31 mouse cellular contexts compared by ENCODE assay signal in genomic region chr12:87284726-87285125, GRCm38 (mm10). TPM values are rescaled to one million over a fixed set of nuclear protein-coding genes. Genes with fewer than 3 reads are reported as not detected.
DNase-seq lines count a peak whose midpoint lies in the region; ATAC-seq lines count a peak whose summit lies in the region.
"Had no signal": no experiment of that assay in that cellular context is flagged by ENCODE, and none has a peak within 500 bp of the region (broad histone marks: within the 10 kb centered on the region; RNA-seq: fewer than 3 reads in every experiment).

No protein-coding gene starts in this region.

- no peaks in the 10 kb centered on the region for H3K9me3 ChIP-seq in forebrain, embryonic 15.5 days
- H3K9me3 ChIP-seq: embryonic facial prominence, embryonic 12.5 days; forebrain, embryonic 10.5 days; heart, embryonic 10.5 days; heart, embryonic 15.5 days; limb, embryonic 10.5 days; limb, embryonic 15.5 days; midbrain, embryonic 15.5 days had no signal

- DNase-seq in 416B (ENCODE audit: low read depth), result peak; percentile 37
- peak; percentile 62 for DNase-seq in NIH3T3 (ENCODE audit: low read depth)
- peak; percentile 30 for DNase-seq in lung, postnatal 10 days
- no peak for DNase-seq in layer of hippocampus, adult 18-20 months (ENCODE audit: low spot score in 2 of 2)
- DNase-seq: adrenal gland, postnatal 10 days; cerebellum, adult 8-10 months; cerebellum, postnatal 25 days; forebrain, postnatal 0 days; kidney, adult 8-10 months; kidney, postnatal 4 days; right cerebral cortex, postnatal 4 days; thymus, adult 2 months; thymus, postnatal 36 days had no signal

- H3K4me3 ChIP-seq in forebrain, embryonic 15.5 days, result no peak overlapping the region
- H3K4me3 ChIP-seq: embryonic facial prominence, embryonic 12.5 days; forebrain, embryonic 10.5 days; heart, embryonic 10.5 days; heart, embryonic 15.5 days; limb, embryonic 10.5 days; limb, embryonic 15.5 days; midbrain, embryonic 10.5 days; midbrain, embryonic 15.5 days; neural tube, embryonic 12.5 days had no signal

- no peaks in the 10 kb centered on the region for H3K27me3 ChIP-seq in forebrain, embryonic 15.5 days
- H3K27me3 ChIP-seq: CH12.LX; embryonic facial prominence, embryonic 12.5 days; heart, embryonic 15.5 days; limb, embryonic 15.5 days; midbrain, embryonic 15.5 days; neural tube, embryonic 12.5 days had no signal

- H3K36me3 ChIP-seq in forebrain, embryonic 15.5 days, result no peaks in the 10 kb centered on the region
- H3K36me3 ChIP-seq: embryonic facial prominence, embryonic 12.5 days; forebrain, embryonic 10.5 days; heart, embryonic 10.5 days; heart, embryonic 15.5 days; limb, embryonic 10.5 days; limb, embryonic 15.5 days; midbrain, embryonic 10.5 days; midbrain, embryonic 15.5 days; neural tube, embryonic 12.5 days had no signal

- 93% methylated on average over 5 of the region's 5 CpGs for WGBS in forebrain, embryonic 15.5 days

- H3K4me2 ChIP-seq in forebrain, embryonic 15.5 days (replicated peaks), result no peak overlapping the region
- H3K4me2 ChIP-seq: embryonic facial prominence, embryonic 12.5 days; heart, embryonic 15.5 days; limb, embryonic 15.5 days; midbrain, embryonic 15.5 days; neural tube, embryonic 12.5 days had no signal

- ATAC-seq in megakaryocyte progenitor cell, adult 5-6 weeks (replicated peaks; ENCODE audit: poor library complexity), result 0 out of 2 replicates have a peak, but pooled peaks have one; percentile 6
- no peak for ATAC-seq in forebrain, embryonic 15.5 days (replicated peaks)
- ATAC-seq in erythroid progenitor cell, adult 5-6 weeks (replicated peaks; ENCODE audit: low FRiP score, poor library complexity, severe bottlenecking), result no peak
- ATAC-seq: forebrain, postnatal 0 days; hindbrain, embryonic 16.5 days; midbrain, embryonic 15.5 days; Patski had no signal

- H3K9ac ChIP-seq in forebrain, embryonic 15.5 days (replicated peaks), result no peak overlapping the region
- H3K9ac ChIP-seq: embryonic facial prominence, embryonic 12.5 days; forebrain, postnatal 0 days; heart, embryonic 15.5 days; limb, embryonic 15.5 days; midbrain, embryonic 15.5 days; neural tube, embryonic 12.5 days had no signal

- H3K4me1 ChIP-seq in forebrain, embryonic 15.5 days, result no peaks in the 10 kb centered on the region
- H3K4me1 ChIP-seq: embryonic facial prominence, embryonic 12.5 days; limb, embryonic 15.5 days; midbrain, embryonic 15.5 days; neural tube, embryonic 12.5 days had no signal

- H3K27ac ChIP-seq in forebrain, embryonic 15.5 days (replicated peaks), result no peak overlapping the region
- H3K27ac ChIP-seq: embryonic facial prominence, embryonic 12.5 days; forebrain, embryonic 10.5 days; heart, embryonic 10.5 days; heart, embryonic 15.5 days; kidney, postnatal 0 days; limb, embryonic 10.5 days; limb, embryonic 15.5 days; midbrain, embryonic 10.5 days; midbrain, embryonic 15.5 days; neural tube, embryonic 12.5 days had no signal

RNA-seq across cellular contexts. Expression of gene Ism2, which starts 14.8 kb away (rescaled TPM):
- total RNA-seq in megakaryocyte progenitor cell, adult 5-6 weeks (2015), result not detected in 2 replicates
- total RNA-seq in megakaryocyte progenitor cell, adult 5-6 weeks (2017), result not detected in 2 replicates
- polyA plus RNA-seq in forebrain, embryonic 15.5 days (2015; fragmentation: Nextera tagmentation; extraction: Ambion mirVana), result 0.49 and 1.4 TPM in 2 replicates
- not detected in 2 replicates for total RNA-seq in erythroid progenitor cell, adult 5-6 weeks (2015; ENCODE audit: low replicate concordance)
- not detected in 2 replicates for total RNA-seq in erythroid progenitor cell, adult 5-6 weeks (2017; ENCODE audit: low replicate concordance)
- under 1 TPM in 1 of 2 experiments, not detected in 1; 0.20 TPM for total RNA-seq in layer of hippocampus, adult 18-20 months (2021)
- total RNA-seq: gastrocnemius, adult 8-10 months; heart, postnatal 25 days had no signal

RNA-seq across cellular contexts. Expression of gene Ahsa1, which starts 18.4 kb away (rescaled TPM):
- 97.9 and 114 TPM in 2 replicates for total RNA-seq in megakaryocyte progenitor cell, adult 5-6 weeks (2015)
- total RNA-seq in megakaryocyte progenitor cell, adult 5-6 weeks (2017), result 313 and 335 TPM in 2 replicates
- polyA plus RNA-seq in forebrain, embryonic 15.5 days (2015; fragmentation: Nextera tagmentation; extraction: Ambion mirVana), result 216 and 226 TPM in 2 replicates
- 22.7 and 28.5 TPM in 2 replicates for total RNA-seq in erythroid progenitor cell, adult 5-6 weeks (2015; ENCODE audit: low replicate concordance)
- 58.2 and 58.3 TPM in 2 replicates for total RNA-seq in erythroid progenitor cell, adult 5-6 weeks (2017; ENCODE audit: low replicate concordance)
- total RNA-seq in layer of hippocampus, adult 18-20 months (2021), result 100 to 1,000 TPM; 192 to 196 TPM

RNA-seq across cellular contexts. Expression of gene Vipas39, which starts 18.7 kb away (rescaled TPM):
- total RNA-seq in megakaryocyte progenitor cell, adult 5-6 weeks (2015), result 40.1 and 42.7 TPM in 2 replicates
- total RNA-seq in megakaryocyte progenitor cell, adult 5-6 weeks (2017), result 24.7 and 29.4 TPM in 2 replicates
- 72.3 and 77.1 TPM in 2 replicates for polyA plus RNA-seq in forebrain, embryonic 15.5 days (2015; fragmentation: Nextera tagmentation; extraction: Ambion mirVana)
- total RNA-seq in erythroid progenitor cell, adult 5-6 weeks (2015; ENCODE audit: low replicate concordance), result 2.5 and 5.4 TPM in 2 replicates
- total RNA-seq in erythroid progenitor cell, adult 5-6 weeks (2017; ENCODE audit: low replicate concordance), result 1.4 and 9.1 TPM in 2 replicates
- 10 to 100 TPM; 51.8 to 52.9 TPM for total RNA-seq in layer of hippocampus, adult 18-20 months (2021)

RNA-seq across cellular contexts. Expression of gene Noxred1, which starts 46.2 kb away (rescaled TPM):
- 0.30 TPM in 1 of 2 replicates, not detected in the other for total RNA-seq in megakaryocyte progenitor cell, adult 5-6 weeks (2015)
- total RNA-seq in megakaryocyte progenitor cell, adult 5-6 weeks (2017), result 0.24 and 0.50 TPM in 2 replicates
- polyA plus RNA-seq in forebrain, embryonic 15.5 days (2015; fragmentation: Nextera tagmentation; extraction: Ambion mirVana), result 0.92 and 1.2 TPM in 2 replicates
- total RNA-seq in erythroid progenitor cell, adult 5-6 weeks (2015; ENCODE audit: low replicate concordance), result not detected in 2 replicates
- total RNA-seq in erythroid progenitor cell, adult 5-6 weeks (2017; ENCODE audit: low replicate concordance), result not detected in 2 replicates
- total RNA-seq in layer of hippocampus, adult 18-20 months (2021), result 1 to 10 TPM; 2.2 to 2.5 TPM
- polyA plus RNA-seq: kidney, postnatal 0 days had no signal

Comparison
In these comparisons a context has a peak if more than half of its experiments do, and no peak if none do; other contexts are left out.
1. DNase-seq: peak in 416B (single experiment), NIH3T3 (single experiment) and lung, postnatal 10 days (single experiment); none in layer of hippocampus, adult 18-20 months (0 of 2).